ENCODE assay signal across 8 mouse cellular contexts in genomic region chr11:78095144-78095516, GRCm38 (mm10). TPM values are rescaled to one million over a fixed set of nuclear protein-coding genes. Genes with fewer than 3 reads are reported as not detected.
DNase-seq lines count a peak whose midpoint lies in the region; ATAC-seq and TF ChIP-seq lines count a peak whose summit lies in the region.

No protein-coding gene starts in this region.

- DNase-seq in heart, postnatal 14 days: no peak
- DNase-seq in ES-E14 (ENCODE audit: low read depth, low spot score): no peak
- no peak for DNase-seq in hindbrain, embryonic 10.5 days (ENCODE audit: low spot score)
- no peak for DNase-seq in midbrain, embryonic 10.5 days (ENCODE audit: low spot score)
- no peak for DNase-seq in left cerebral cortex, postnatal 10 days (ENCODE audit: extremely low spot score in 1 of 2, low spot score in 2 of 2)
- no peak for DNase-seq in adrenal gland, postnatal 25 days
- no peak for DNase-seq in right cerebral cortex, postnatal 36 days (ENCODE audit: low spot score in 2 of 2)

- no peak for ATAC-seq in heart, embryonic 14.5 days (ENCODE audit: insufficient number of reproducible peaks, insufficient read depth, low FRiP score, low read depth)

- 19% methylated on average over 5 of the region's 5 CpGs for WGBS in heart, embryonic 14.5 days
- WGBS in hindbrain, embryonic 10.5 days: 31% methylated on average over 5 of the region's 5 CpGs
- 36% methylated on average over 5 of the region's 5 CpGs for WGBS in midbrain, embryonic 10.5 days

- peak overlapping the region; percentile 83 for H3K4me2 ChIP-seq in heart, embryonic 14.5 days (ENCODE audit: low read length)

- H3K9ac ChIP-seq in heart, embryonic 14.5 days (ENCODE audit: low read length): peak overlapping the region; percentile 91
- peak overlapping the region; percentile 97 for H3K9ac ChIP-seq in ES-E14 (ENCODE audit: insufficient read depth, low read depth, low read length, poor library complexity, severe bottlenecking)

- intact Hi-C loops in heart, postnatal 14 days (cut with DNase I): loop anchor here (2.0 kb wide), 1 partner anchor 20 kb away; no protein-coding TSS in a partner anchor
- intact Hi-C loops in left cerebral cortex, postnatal 10 days (cut with DNase I): loop anchor here (5.0 kb wide), 1 partner anchor 42 kb away; no protein-coding TSS in a partner anchor

- no peaks in the 10 kb centered on the region for H3K9me3 ChIP-seq in heart, embryonic 14.5 days (ENCODE audit: control insufficient read depth, low read length)
- H3K9me3 ChIP-seq in ES-E14 (ENCODE audit: control insufficient read depth, insufficient read depth, low read depth, low read length): no peaks in the 10 kb centered on the region
- no peaks in the 10 kb centered on the region for H3K9me3 ChIP-seq in hindbrain, embryonic 10.5 days
- H3K9me3 ChIP-seq in midbrain, embryonic 10.5 days (replicated peaks): no peaks in the 10 kb centered on the region

- peak overlapping the region; percentile 91 to 92 for H3K27ac ChIP-seq in heart, embryonic 14.5 days (replicated peaks in 1 of 2; ENCODE audit: control insufficient read depth in 1 of 2, insufficient read depth in 1 of 2, low read depth in 2 of 2, low read length in 2 of 2)
- no peak overlapping the region for H3K27ac ChIP-seq in ES-E14 (ENCODE audit: insufficient read depth, low read depth, low read length, poor library complexity, severe bottlenecking)
- H3K27ac ChIP-seq in hindbrain, embryonic 10.5 days: peak overlapping the region; percentile 92
- peak overlapping the region; percentile 89 for H3K27ac ChIP-seq in midbrain, embryonic 10.5 days (replicated peaks)

- H3K27me3 ChIP-seq in heart, embryonic 14.5 days (ENCODE audit: control insufficient read depth, insufficient read depth, low read length): no peaks in the 10 kb centered on the region
- H3K27me3 ChIP-seq in hindbrain, embryonic 10.5 days (ENCODE audit: insufficient read depth, poor library complexity, severe bottlenecking): no peaks in the 10 kb centered on the region
- no peaks in the 10 kb centered on the region for H3K27me3 ChIP-seq in midbrain, embryonic 10.5 days (ENCODE audit: low read depth, poor library complexity, severe bottlenecking)

- H3K4me3 ChIP-seq in heart, embryonic 14.5 days (ENCODE audit: control insufficient read depth in 1 of 2, insufficient read depth in 1 of 2, low read depth in 1 of 2, low read length in 2 of 2): peak overlapping the region; percentile 79 to 86
- H3K4me3 ChIP-seq in ES-E14 (ENCODE audit: insufficient read depth in 1 of 2, low read depth in 1 of 2, low read length in 2 of 2, poor library complexity in 1 of 2, severe bottlenecking in 1 of 2): peak overlapping the region; percentile 86 to 99
- H3K4me3 ChIP-seq in hindbrain, embryonic 10.5 days: peak overlapping the region; percentile 88
- H3K4me3 ChIP-seq in midbrain, embryonic 10.5 days: peak overlapping the region; percentile 70

- H3K4me1 ChIP-seq in heart, embryonic 14.5 days (ENCODE audit: control insufficient read depth in 2 of 2, insufficient read depth in 2 of 2, low read length in 2 of 2): peaks cover 2 to 30% of the 10 kb centered on the region in 2 experiments
- H3K4me1 ChIP-seq in ES-E14 (ENCODE audit: control insufficient read depth in 2 of 2, insufficient read depth in 2 of 2, low read length in 2 of 2, poor library complexity in 1 of 2): peaks cover 3 to 5% of the 10 kb centered on the region in 2 experiments
- peaks cover 36% of the 10 kb centered on the region for H3K4me1 ChIP-seq in hindbrain, embryonic 10.5 days (replicated peaks)
- H3K4me1 ChIP-seq in midbrain, embryonic 10.5 days: peaks cover 29% of the 10 kb centered on the region

- in situ Hi-C loops in ES-E14 (cut with MboI; ENCODE audit: low sequenced_read_pairs in 2 of 2, unreplicated experiment in 2 of 2): no loop called here

- H3K36me3 ChIP-seq in heart, embryonic 14.5 days (ENCODE audit: control insufficient read depth, insufficient read depth, low read length): 0 out of 2 replicates have a peak, but pooled peaks cover 3% of the 10 kb centered on the region
- H3K36me3 ChIP-seq in ES-E14 (ENCODE audit: control insufficient read depth, insufficient read depth, low read length, poor library complexity, severe bottlenecking): peaks cover 2% of the 10 kb centered on the region; the same call in 1 of the 2 replicates
- peaks cover 10% of the 10 kb centered on the region; the same call in 1 of the 2 replicates for H3K36me3 ChIP-seq in hindbrain, embryonic 10.5 days
- peaks cover 11% of the 10 kb centered on the region for H3K36me3 ChIP-seq in midbrain, embryonic 10.5 days

TF ChIP-seq in ES-E14, 5 proteins besides CTCF, POLR2A, EP300 and RAD21:
- TF ChIP-seq ZC3H11A (IDR thresholded peaks at IDR 0.05; ENCODE audit: borderline replicate concordance, low read depth, low read length): no peak
- TF ChIP-seq ZNF384 (IDR thresholded peaks at IDR 0.05; ENCODE audit: low read depth, low read length): no peak
- no peak for TF ChIP-seq HCFC1 (IDR thresholded peaks at IDR 0.05; ENCODE audit: borderline replicate concordance, insufficient read depth, low read length)
- TF ChIP-seq MAFK (IDR thresholded peaks at IDR 0.05; ENCODE audit: insufficient read depth, low read depth, low read length): no peak
- no peak for TF ChIP-seq CHD2 (IDR thresholded peaks at IDR 0.05; ENCODE audit: low read depth, low read length)

RNA-seq across cellular contexts. Expression of gene Fam222b, which starts 0.7 kb away (rescaled TPM):
- polyA plus RNA-seq in heart, embryonic 14.5 days (2014; fragmentation: Nextera tagmentation; extraction: Ambion mirVana): 17.0 and 19.4 TPM in 2 replicates
- 10 to 100 TPM; 14.4 to 14.6 TPM for total RNA-seq in heart, postnatal 14 days (2021)
- 8.9 and 11.7 TPM in 2 replicates for total RNA-seq in ES-E14 (2012; rRNA removed)
- polyA plus RNA-seq in hindbrain, embryonic 10.5 days (2016; fragmentation: Nextera tagmentation; extraction: Ambion mirVana): 29.2 and 33.8 TPM in 2 replicates
- polyA plus RNA-seq in midbrain, embryonic 10.5 days (2016; fragmentation: Nextera tagmentation; extraction: Ambion mirVana): 27.6 and 32.8 TPM in 2 replicates
- total RNA-seq in left cerebral cortex, postnatal 10 days (2021): 10 to 100 TPM; 26.1 to 26.6 TPM
- total RNA-seq in adrenal gland, postnatal 25 days (2021): 23.3 and 23.9 TPM in 2 replicates

RNA-seq across cellular contexts. Expression of gene Eral1, which starts 14.9 kb away (rescaled TPM):
- 23.9 and 25.7 TPM in 2 replicates for polyA plus RNA-seq in heart, embryonic 14.5 days (2014; fragmentation: Nextera tagmentation; extraction: Ambion mirVana)
- total RNA-seq in heart, postnatal 14 days (2021): 10 to 100 TPM; 22.2 to 25.6 TPM
- total RNA-seq in ES-E14 (2012; rRNA removed): 29.6 and 33.5 TPM in 2 replicates
- polyA plus RNA-seq in hindbrain, embryonic 10.5 days (2016; fragmentation: Nextera tagmentation; extraction: Ambion mirVana): 40.6 and 41.4 TPM in 2 replicates
- polyA plus RNA-seq in midbrain, embryonic 10.5 days (2016; fragmentation: Nextera tagmentation; extraction: Ambion mirVana): 39.3 and 39.7 TPM in 2 replicates
- total RNA-seq in left cerebral cortex, postnatal 10 days (2021): 10 to 100 TPM; 16.7 to 18.5 TPM
- total RNA-seq in adrenal gland, postnatal 25 days (2021): 33.6 and 36.0 TPM in 2 replicates

RNA-seq across cellular contexts. Expression of gene Flot2, which starts 57.4 kb away (rescaled TPM):
- polyA plus RNA-seq in heart, embryonic 14.5 days (2014; fragmentation: Nextera tagmentation; extraction: Ambion mirVana): 95.2 and 98.3 TPM in 2 replicates
- total RNA-seq in heart, postnatal 14 days (2021): 10 to 100 TPM; 66.2 to 69.1 TPM
- 26.7 and 31.9 TPM in 2 replicates for total RNA-seq in ES-E14 (2012; rRNA removed)
- 73.0 and 76.3 TPM in 2 replicates for polyA plus RNA-seq in hindbrain, embryonic 10.5 days (2016; fragmentation: Nextera tagmentation; extraction: Ambion mirVana)
- 75.7 and 76.4 TPM in 2 replicates for polyA plus RNA-seq in midbrain, embryonic 10.5 days (2016; fragmentation: Nextera tagmentation; extraction: Ambion mirVana)
- total RNA-seq in left cerebral cortex, postnatal 10 days (2021): 100 to 1,000 TPM; 148 TPM
- total RNA-seq in adrenal gland, postnatal 25 days (2021): 87.9 and 106 TPM in 2 replicates
